Mouse (Mus musculus) retina, embryonic 14.5 days (tissue): Measurements from ENCODE around the gene Phf21b.

ENCODE experiments used
- DNase-seq: peaks from one replicate; pipeline ENCODE4 v3.0.0-alpha.2; 2015; ENCODE audit warnings: low spot score

Phf21b gene

DNA sequence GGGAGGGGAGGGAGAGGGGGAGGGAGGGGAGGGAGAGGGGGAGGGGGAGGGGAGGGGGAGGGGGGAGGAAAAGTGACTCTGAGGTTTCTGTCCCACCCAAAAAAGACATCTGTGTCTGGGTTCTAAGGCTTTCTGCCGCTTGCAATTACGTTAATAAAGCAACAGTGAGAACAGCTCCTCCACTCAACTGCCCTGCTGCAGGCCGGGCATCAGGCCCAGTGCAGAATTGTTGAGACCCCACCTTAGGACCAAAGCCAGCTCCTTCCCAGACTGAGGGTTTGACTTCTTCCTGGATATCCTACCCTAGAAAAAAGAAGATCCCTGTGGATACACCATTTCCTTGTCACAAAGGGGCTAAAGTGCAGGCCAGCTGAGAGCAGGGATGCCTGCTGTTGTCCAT is 9.6 kb downstream of the Phf21b start:
- no peak for DNase-seq

DNA sequence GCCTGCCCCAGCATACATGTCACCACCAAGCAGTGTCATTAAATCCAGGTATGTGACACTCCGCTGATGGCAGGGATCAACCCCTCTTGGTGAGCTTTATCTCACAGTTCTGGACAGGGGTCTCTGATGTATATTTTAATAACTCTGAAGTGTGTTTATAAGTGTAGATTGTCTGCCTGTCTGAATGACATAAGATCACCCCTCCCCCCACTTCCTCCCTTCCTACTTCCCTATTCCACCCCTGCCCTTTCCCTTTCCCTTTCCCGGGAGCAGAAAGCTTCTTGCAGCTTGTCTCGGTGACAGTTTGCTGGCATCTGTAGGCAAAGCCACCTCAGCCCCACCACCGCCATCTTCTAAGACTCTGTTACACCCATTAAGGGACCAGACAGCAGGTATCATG is 11.0 kb downstream of the Phf21b start:
- no peak for DNase-seq

GRCm38 (mm10) chr15:84843034-84843433 is 12.8 kb downstream of the Phf21b start:
- no peak for DNase-seq

DNA sequence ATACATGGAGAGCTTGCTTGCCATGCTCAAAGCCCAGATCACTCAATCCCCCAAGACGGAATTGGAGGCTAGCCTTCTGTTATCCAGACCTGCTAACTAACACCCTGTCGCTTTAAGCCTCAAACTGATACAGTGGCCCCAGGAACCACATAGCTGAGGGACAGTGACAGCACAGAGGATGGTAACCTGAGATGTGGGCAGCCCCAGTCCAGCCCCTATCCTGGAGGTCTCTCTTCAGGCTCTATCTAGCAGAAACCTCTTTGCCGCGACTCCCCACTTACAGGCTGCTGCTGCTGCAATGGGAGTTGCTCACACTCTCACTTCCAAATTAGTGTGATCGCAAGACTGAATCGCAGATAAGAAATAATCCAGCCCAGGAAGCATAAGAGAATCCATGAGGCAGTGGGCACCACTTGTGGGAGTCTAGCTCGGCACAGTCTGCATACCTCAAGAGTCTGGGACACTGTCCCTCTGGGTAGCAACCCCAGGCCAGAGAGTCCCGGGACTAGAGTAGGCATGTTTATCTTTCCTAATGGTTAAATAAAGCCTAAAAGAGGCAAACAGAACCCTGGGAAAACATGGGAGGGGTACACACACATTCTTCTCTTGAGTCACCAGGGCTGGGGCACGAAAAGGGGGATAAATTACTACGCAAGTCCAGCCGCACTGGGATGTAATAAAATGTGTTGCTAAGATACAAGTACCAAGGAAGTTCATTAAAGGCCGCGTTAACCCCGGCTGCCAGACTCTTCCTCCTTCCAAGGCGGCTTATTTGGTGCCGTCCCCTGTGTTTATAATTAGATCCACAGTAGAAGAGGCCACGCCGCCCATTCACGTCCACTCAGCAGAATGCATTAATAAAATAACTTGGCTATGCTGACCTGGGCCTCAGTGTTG is 13.7 kb downstream of the Phf21b start:
- peak; percentile 21 for DNase-seq

DNA sequence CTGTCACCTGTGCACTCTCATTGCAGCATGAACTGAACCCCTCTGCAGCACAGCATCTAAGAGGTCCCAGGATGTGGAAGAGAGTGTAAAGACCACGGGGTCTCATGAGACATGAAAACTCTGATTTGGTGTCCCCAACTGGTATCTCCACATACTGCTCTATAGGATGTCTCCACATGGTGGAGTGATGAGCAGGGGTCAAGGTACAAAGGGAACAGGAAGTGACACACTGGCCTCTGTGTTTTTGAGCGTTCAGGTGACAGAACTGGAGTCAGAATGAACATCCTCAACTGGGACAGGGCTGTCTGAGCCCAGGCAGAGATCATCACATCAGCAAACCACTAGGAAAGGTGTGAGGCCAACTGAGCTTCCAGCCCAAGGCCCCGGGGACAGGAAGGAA is 15.3 kb downstream of the Phf21b start:
- DNase-seq: no peak

DNA sequence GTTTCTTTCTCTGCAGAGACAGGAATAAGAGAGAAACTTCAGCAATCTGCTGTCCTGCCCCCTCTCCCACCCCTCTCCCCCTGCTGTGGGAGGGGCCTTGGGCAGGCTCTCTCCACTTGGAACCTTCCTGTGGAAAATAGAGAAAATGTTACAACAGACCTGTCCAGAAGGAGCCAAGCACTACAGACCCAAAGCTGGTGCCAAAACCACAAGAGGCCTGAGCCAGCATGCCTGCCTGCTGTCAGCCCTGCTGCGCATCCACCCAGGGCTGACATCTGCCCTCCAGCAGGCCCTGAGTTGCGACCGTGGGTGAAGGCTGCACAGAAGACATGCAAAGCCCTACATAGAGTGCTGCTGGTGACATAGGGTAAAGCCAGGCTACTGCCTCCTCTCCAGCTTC is 16.3 kb downstream of the Phf21b start:
- DNase-seq: no peak

DNA sequence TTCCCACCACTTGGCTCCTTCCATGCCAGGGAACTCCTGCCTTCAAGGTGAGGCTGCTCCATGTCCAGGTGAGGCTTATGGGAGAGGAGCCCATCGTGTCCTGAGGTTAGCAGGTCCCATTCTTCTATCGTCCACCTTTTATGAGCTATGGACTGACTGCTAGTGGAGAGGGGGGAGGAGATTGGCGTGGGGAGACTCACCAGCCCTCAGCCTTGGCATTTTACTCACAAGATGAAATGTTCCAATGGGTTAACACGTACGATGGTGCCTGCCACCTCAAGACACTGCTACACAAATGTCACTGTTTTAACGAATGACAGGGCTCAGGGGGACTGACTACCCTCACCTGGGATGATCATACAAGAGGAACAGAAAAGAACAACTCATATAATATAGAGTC is 18.0 kb downstream of the Phf21b start:
- DNase-seq: no peak

- peak; percentile 91 for DNase-seq
These were observed 26.4 kb downstream of the Phf21b start for GRCm38 (mm10) chr15:84829416-84829815.

DNA sequence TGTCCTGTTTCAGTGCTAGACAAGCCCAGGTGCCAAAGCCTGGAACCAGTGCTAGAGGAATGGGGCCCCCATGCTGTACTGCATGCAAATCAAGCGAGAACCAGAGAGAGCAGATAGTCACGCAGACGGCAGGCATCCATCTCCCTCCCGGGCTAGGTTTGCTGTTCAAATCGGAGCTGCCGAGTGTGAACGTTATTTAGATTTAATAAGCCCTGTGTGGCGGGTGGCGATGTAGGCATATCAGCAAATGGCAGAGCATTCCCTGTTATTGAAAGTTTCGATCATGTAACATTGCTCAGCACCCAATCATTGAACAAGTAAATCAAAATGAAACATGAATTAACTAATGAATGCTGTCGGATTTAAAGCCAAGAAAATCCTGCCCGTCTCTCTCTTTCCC is 27.2 kb downstream of the Phf21b start:
- no peak for DNase-seq

- DNase-seq: no peak
These were observed 32.8 kb downstream of the Phf21b start for GRCm38 (mm10) chr15:84823086-84823485.

- no peak for DNase-seq
These were observed 35.0 kb downstream of the Phf21b start for GRCm38 (mm10) chr15:84820811-84821210.

DNA sequence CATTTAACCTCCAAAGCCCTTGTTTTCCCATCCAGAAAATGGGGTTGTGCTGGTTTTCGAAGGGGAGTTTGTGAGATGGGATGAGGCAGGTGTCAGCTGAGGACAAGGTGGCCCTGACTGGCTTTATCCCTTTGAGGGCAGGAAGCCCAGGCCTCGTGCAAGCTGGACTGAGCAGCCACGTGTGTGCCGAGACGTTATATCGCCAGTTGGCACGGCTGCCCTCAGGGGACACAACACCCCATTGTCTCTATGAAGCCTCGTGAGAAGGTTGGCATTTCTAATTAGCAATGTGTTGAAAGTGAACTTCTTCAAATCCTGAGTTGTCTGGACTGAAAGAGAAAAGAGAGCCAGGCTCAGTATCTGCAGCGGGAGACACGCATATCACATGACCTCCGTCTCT is 37.6 kb downstream of the Phf21b start:
- DNase-seq: no peak

DNA sequence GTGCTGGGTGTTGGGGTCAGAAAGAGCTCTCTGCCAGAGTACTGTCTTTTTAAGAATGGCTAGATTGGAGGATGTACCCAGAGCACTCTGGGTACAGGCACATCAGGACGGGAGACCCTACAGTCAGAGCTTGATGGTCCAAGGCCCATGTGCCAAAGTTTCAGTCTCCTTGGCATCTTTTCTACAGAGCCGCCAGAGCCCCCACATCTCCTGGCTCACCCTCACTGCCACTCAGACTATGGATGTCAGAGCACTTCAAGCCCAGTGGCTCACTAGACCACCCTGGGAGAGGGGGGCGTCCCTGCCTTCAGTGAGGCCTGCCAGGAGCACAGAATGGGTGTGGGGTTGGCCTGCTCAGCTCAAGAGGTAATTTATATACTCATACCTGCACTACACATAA is 38.3 kb downstream of the Phf21b start:
- DNase-seq: no peak

GRCm38 (mm10) chr15:84815171-84815570 is 40.7 kb downstream of the Phf21b start:
- DNase-seq: peak; percentile 7

GRCm38 (mm10) chr15:84812831-84813357 is 43.0 kb downstream of the Phf21b start:
- DNase-seq: no peak

DNA sequence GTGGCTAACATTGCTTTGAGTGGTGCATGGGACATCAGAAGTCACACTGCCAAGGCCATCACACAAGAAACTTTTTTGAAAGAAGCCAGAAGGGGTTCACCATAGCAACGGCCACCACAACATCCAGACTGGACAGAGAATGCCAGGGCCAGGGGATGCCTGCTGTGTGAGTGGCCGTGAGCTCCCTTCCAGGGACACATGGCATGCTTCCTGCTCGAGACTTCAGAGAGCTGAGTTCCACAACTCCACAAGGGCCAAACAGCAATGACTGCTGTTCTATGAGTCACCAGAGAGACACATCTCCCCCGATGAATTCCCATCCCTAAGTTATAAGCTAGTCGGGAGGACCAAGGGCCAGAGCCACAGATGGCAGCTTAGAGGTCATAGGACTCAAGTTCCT is 44.7 kb downstream of the Phf21b start:
- no peak for DNase-seq

DNA sequence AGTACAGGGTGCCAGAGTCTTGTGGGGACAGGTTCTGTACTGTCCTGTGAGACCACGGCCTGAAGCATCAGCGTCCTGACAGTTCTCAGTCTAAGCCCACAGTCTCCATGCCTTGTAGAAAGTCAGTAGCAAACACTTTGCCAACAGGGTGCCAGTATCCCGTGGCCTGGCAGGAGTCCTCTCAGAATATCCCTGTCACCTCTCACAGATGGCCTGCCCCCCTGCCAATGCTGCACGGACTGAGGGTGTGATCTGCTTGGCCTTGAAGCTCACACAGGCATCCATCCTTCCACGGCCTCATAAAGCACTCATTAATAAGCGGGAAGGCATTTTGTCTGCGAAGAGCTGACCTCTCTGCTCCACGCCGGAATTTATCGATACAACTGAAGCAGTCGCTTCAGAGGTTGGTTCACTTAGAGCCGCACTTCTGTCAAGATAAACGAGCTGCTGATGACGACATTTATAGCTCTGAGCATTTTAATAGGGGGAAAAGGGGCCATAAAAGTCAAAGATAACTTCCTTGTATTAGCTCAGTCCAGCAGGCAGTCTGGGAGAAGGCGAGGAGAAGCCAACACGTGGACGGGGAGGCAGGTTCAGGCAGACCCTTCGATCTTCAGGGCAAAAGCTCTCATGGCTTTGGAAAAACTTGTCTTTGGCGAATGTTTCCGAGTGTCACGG is 46.4 kb downstream of the Phf21b start:
- no peak for DNase-seq

DNA sequence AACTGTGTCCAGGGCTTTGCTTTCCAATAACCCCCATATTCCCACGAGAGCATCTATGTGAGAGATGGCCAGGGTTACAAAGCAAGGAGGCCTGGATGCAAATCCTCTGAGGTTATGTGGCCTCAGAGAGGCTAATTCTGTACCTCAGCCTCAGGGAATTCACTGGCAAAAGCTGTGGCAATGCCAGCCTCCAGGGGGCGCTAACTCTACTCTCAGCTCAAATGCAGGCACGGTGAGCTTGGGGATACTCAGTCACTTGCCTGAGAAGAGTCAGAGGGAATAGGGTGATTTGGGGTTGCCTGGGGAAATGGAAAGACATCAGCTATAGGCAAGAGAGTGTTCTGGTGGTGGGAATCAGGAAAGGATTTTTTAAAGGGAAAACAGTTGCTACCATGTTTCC is 52.2 kb downstream of the Phf21b start:
- DNase-seq: peak; percentile 78

DNA sequence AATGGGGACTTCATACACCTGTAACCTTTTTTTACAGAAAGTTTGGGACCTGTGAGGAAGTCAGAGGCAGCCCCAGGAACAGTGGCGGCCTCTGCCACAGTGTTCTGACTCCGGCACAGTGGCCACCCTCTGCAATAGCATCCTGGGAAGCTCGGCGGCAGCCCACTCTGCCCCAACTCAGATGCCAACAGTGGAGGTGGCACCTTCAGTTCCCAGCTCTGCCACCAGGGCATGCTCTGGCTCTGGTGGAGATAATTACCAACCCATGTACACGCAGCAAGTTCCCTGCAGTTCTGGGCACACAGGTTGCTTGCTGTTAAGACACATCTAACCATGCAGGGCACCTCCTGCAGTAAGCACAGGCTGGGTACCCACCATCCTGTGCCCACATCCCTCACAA is 55.7 kb downstream of the Phf21b start:
- peak; percentile 42 for DNase-seq

GRCm38 (mm10) chr15:84793649-84794048 is 62.2 kb downstream of the Phf21b start:
- no peak for DNase-seq

GRCm38 (mm10) chr15:84787161-84787560 is 68.7 kb downstream of the Phf21b start:
- no peak for DNase-seq

DNA sequence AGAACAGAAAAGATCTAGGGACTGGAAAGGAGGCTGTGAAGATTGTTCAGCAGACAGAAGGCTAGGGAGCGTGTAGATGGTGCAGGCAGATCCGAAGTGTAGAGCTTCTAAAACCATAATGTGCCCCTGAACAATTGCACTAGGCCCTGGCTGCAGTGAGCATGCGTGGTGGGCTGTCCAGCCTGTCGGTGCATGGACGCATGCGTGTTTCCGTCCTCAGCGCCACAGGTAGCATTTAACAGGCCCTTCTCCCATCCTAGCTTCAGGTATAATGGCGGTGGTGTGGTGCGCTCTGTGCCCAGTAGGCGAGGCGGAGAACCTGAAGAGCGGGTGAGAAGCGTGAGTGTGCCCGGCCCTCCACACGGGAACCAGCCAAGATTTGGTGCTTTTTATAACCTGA is 71.0 kb downstream of the Phf21b start:
- DNase-seq: no peak

DNA sequence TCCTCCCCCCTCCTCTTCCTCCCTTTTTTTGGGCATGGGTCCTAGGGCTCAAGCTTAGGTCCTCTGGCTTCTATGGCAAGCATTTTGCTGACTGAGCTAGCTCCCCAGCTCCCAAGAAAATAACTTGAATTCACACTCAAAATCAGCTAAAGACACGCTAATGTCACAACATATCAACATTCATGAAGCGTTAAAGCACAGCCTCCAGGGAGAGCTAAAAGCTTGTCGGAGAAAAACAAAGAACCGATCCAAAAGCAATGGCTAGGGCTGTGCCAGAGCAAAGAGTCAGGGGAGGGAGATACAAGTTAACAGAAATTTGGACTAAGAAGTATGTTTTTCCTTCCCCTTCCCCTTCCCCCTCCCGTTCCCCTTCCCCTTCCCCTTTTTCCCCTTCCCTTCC is 77.3 kb downstream of the Phf21b start:
- no peak for DNase-seq
